Mouse (Mus musculus): Measurements from ENCODE around the gene Olfr775. TPM values are rescaled to one million over a fixed set of nuclear protein-coding genes. Genes with fewer than 3 reads are reported as not detected.

Gene Olfr775
- polyA plus RNA-seq (2017; shearing (Covaris generic)) = not detected

DNA sequence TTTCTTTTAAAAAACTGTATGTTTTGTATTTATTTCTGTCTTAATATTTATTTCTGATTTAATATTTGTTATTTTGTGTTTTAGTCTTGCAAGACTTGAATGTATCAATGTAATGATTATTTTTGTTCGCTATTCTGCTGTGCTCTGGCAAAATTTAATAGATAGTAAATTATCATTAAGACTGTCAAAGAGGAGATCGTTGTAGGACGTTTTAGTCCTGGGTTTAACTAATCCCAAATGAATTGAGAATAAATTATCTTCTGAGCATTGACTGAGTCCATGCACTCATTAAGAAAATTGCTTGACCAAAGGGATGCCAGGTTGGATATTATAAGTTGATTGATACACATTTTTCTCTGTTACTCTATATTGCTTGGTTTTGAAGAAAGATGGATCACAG is at the start of gene Olfr775:
TSS of gene Olfr775 (plus strand) at position 301 of the 400 bp plus-strand sequence.
- ATAC-seq = no peak

DNA sequence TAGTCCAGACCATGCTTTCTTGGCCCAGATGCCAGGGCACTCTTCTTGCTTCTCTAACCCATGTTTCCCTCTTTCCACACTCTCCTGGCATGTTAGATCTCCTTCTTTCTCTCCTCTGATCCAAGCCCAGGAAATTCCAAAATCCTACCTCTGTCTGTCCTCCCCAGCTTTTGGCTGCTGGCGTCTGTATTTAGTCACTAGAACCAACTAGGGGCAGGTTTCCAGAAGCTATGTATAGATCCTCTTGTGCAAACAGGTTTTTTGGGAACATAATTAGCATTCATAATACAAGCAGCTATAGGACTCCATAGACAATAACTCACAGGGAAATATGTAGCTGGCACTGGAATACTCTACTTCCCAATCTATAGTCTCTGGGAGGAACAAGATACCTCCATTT is 17.5 kb upstream of the Olfr775 start:
- no peak for ATAC-seq

GRCm38 (mm10) chr10:129235904-129236303 is 12.3 kb upstream of the Olfr775 start, which contains the start of gene Olfr774:
TSS of gene Olfr774 (plus strand) at chr10:129236204.
- ATAC-seq = no peak

- no peak for ATAC-seq
Observed at GRCm38 (mm10) chr10:129258827-129259226, 10.6 kb downstream of the Olfr775 start, which contains the start of gene Olfr776. TSS of gene Olfr776 (plus strand) at chr10:129259127.

GRCm38 (mm10) chr10:129271081-129271535 is 22.9 kb downstream of the Olfr775 start, which contains the start of gene Olfr777:
TSS of gene Olfr777 (minus strand) at chr10:129271485.
- ATAC-seq = no peak

Other genes with a start within 250 kb of the Olfr775 start
- not detected for gene Olfr763, start 237.6 kb upstream of the Olfr775 start, polyA plus RNA-seq (2017; shearing (Covaris generic))
- gene Olfr764-ps1, start 208.5 kb upstream of the Olfr775 start, polyA plus RNA-seq (2017; shearing (Covaris generic)) = not detected
- not detected for gene Olfr765, start 198.4 kb upstream of the Olfr775 start, polyA plus RNA-seq (2017; shearing (Covaris generic))
- gene Olfr766-ps1, start 179.4 kb upstream of the Olfr775 start, polyA plus RNA-seq (2017; shearing (Covaris generic)) = under 1 TPM in 1 of 2 experiments, not detected in 1; 0.11 TPM
- under 1 TPM in 1 of 2 experiments, not detected in 1; 0.17 TPM for gene Olfr767, start 165.5 kb upstream of the Olfr775 start, polyA plus RNA-seq (2017; shearing (Covaris generic))
- gene Olfr768, start 149.0 kb upstream of the Olfr775 start, polyA plus RNA-seq (2017; shearing (Covaris generic)) = not detected
- not detected for gene Olfr769, start 130.6 kb upstream of the Olfr775 start, polyA plus RNA-seq (2017; shearing (Covaris generic))
- gene Olfr770, start 109.4 kb upstream of the Olfr775 start, polyA plus RNA-seq (2017; shearing (Covaris generic)) = not detected
- gene Olfr771, start 83.7 kb upstream of the Olfr775 start, polyA plus RNA-seq (2017; shearing (Covaris generic)) = not detected
- not detected for gene Olfr772, start 70.5 kb upstream of the Olfr775 start, polyA plus RNA-seq (2017; shearing (Covaris generic))
- gene Olfr773, start 61.0 kb upstream of the Olfr775 start, polyA plus RNA-seq (2017; shearing (Covaris generic)) = not detected
- not detected for gene Olfr774, start 12.2 kb upstream of the Olfr775 start, polyA plus RNA-seq (2017; shearing (Covaris generic))
- gene Olfr776, start 10.7 kb downstream of the Olfr775 start, polyA plus RNA-seq (2017; shearing (Covaris generic)) = not detected
- gene Olfr777, start 23.1 kb downstream of the Olfr775 start, polyA plus RNA-seq (2017; shearing (Covaris generic)) = not detected
- not detected for gene Olfr780, start 69.7 kb downstream of the Olfr775 start, polyA plus RNA-seq (2017; shearing (Covaris generic))
- not detected for gene Olfr781, start 80.4 kb downstream of the Olfr775 start, polyA plus RNA-seq (2017; shearing (Covaris generic))
- not detected for gene Olfr782, start 100.4 kb downstream of the Olfr775 start, polyA plus RNA-seq (2017; shearing (Covaris generic))
- under 1 TPM in 1 of 2 experiments, not detected in 1; 0.09 TPM for gene Olfr784, start 135.7 kb downstream of the Olfr775 start, polyA plus RNA-seq (2017; shearing (Covaris generic))
- gene Olfr785, start 157.0 kb downstream of the Olfr775 start, polyA plus RNA-seq (2017; shearing (Covaris generic)) = under 1 TPM in 1 of 2 experiments, not detected in 1; 0.19 TPM
- not detected for gene Olfr786, start 178.9 kb downstream of the Olfr775 start, polyA plus RNA-seq (2017; shearing (Covaris generic))
- under 1 TPM in 1 of 2 experiments, not detected in 1; 0.24 TPM for gene Olfr787, start 213.4 kb downstream of the Olfr775 start, polyA plus RNA-seq (2017; shearing (Covaris generic))
- not detected for gene Olfr788, start 222.6 kb downstream of the Olfr775 start, polyA plus RNA-seq (2017; shearing (Covaris generic))
- not detected for gene Olfr789, start 236.3 kb downstream of the Olfr775 start, polyA plus RNA-seq (2017; shearing (Covaris generic))

Data from CD4-positive, CD25-positive, alpha-beta regulatory T cell, adult 4 months (primary cell).